In genomic region chr8:107148802-107149201, GRCm38 (mm10) we compare ENCODE assay signal across 24 mouse cellular contexts. TPM values are rescaled to one million over a fixed set of nuclear protein-coding genes. Genes with fewer than 3 reads are reported as not detected.
DNase-seq lines count a peak whose midpoint lies in the region; ATAC-seq lines count a peak whose summit lies in the region.
"Had no signal": no experiment of that assay in that cellular context is flagged by ENCODE, and none has a peak within 500 bp of the region (broad histone marks: within the 10 kb centered on the region; RNA-seq: fewer than 3 reads in every experiment).

No protein-coding gene starts in this region.

- ATAC-seq in frontal cortex, adult (ENCODE audit: low TSS enrichment) = peak; percentile 53
- no peak for ATAC-seq in limb, embryonic 15.5 days (ENCODE audit: insufficient number of reproducible peaks, low FRiP score, low TSS enrichment, low read depth)
- ATAC-seq: CD4-positive, CD25-positive, alpha-beta regulatory T cell, adult 4 months; forebrain, embryonic 16.5 days had no signal

- intact Hi-C loops in left cerebral cortex, postnatal 25 days (cut with DNase I) = no loop called here
- intact Hi-C loops in left cerebral cortex, postnatal 14 days (cut with DNase I) = no loop called here

- H3K27me3 ChIP-seq in limb, embryonic 15.5 days = no peaks in the 10 kb centered on the region
- H3K27me3 ChIP-seq: embryonic facial prominence, embryonic 13.5 days; forebrain, embryonic 12.5 days; hindbrain, embryonic 15.5 days had no signal

- 51% methylated on average over 5 of the region's 5 CpGs for WGBS in limb, embryonic 15.5 days

- H3K9ac ChIP-seq in limb, embryonic 15.5 days = no peak overlapping the region
- H3K9ac ChIP-seq: embryonic facial prominence, embryonic 13.5 days; forebrain, embryonic 12.5 days; hindbrain, embryonic 15.5 days had no signal

- peaks cover 8% of the 10 kb centered on the region for H3K36me3 ChIP-seq in limb, embryonic 15.5 days

- H3K4me3 ChIP-seq in limb, embryonic 15.5 days = no peak overlapping the region
- H3K4me3 ChIP-seq: embryonic facial prominence, embryonic 13.5 days; forebrain, embryonic 12.5 days; gastrocnemius, adult 2 months; heart, embryonic 10.5 days; hindbrain, embryonic 15.5 days had no signal

- H3K4me1 ChIP-seq in limb, embryonic 15.5 days = peaks cover 10% of the 10 kb centered on the region

- no peak for DNase-seq in frontal cortex, postnatal 36 days (ENCODE audit: low spot score in 2 of 2)
- DNase-seq in left cerebral cortex, postnatal 25 days (ENCODE audit: low spot score in 2 of 2) = peak; percentile 17 to 49
- no peak for DNase-seq in left cerebral cortex, postnatal 14 days (ENCODE audit: low spot score in 2 of 2)
- peak; percentile 29 for DNase-seq in brain, adult 2 months (ENCODE audit: low read depth, low spot score)
- no peak for DNase-seq in spleen, adult 12 weeks (ENCODE audit: low spot score)
- DNase-seq: adrenal gland, adult 8-10 months; adrenal gland, postnatal 36 days; B cell, adult 2 months; cerebellum, adult 11 months; cerebellum, adult 8-10 months; cerebellum, postnatal 25 days; gastrocnemius, adult 2 months; gastrocnemius, postnatal 25 days; heart, adult 18-20 months; heart, postnatal 10 days had no signal

- no peaks in the 10 kb centered on the region for H3K9me3 ChIP-seq in limb, embryonic 15.5 days
- H3K9me3 ChIP-seq: embryonic facial prominence, embryonic 13.5 days; forebrain, embryonic 12.5 days; G1E; heart, embryonic 10.5 days; hindbrain, embryonic 15.5 days had no signal

- peak overlapping the region; percentile 67 for H3K27ac ChIP-seq in limb, embryonic 15.5 days
- H3K27ac ChIP-seq: embryonic facial prominence, embryonic 13.5 days; forebrain, embryonic 12.5 days; heart, embryonic 10.5 days; hindbrain, embryonic 15.5 days had no signal

- no peak overlapping the region for H3K4me2 ChIP-seq in limb, embryonic 15.5 days
- H3K4me2 ChIP-seq: embryonic facial prominence, embryonic 13.5 days; forebrain, embryonic 12.5 days; hindbrain, embryonic 15.5 days had no signal

RNA-seq across cellular contexts. Expression of gene Cyb5b, which starts 1.6 kb away (rescaled TPM):
- total RNA-seq in left cerebral cortex, postnatal 25 days (2021) = 10 to 100 TPM; 87.1 to 89.4 TPM
- total RNA-seq in left cerebral cortex, postnatal 14 days (2021) = 10 to 100 TPM; 83.4 to 84.5 TPM
- 74.5 and 76.8 TPM in 2 replicates for polyA plus RNA-seq in limb, embryonic 15.5 days (2015; fragmentation: Nextera tagmentation; extraction: Ambion mirVana)

RNA-seq across cellular contexts. Expression of gene Terf2, which starts 52.5 kb away (rescaled TPM):
- total RNA-seq in left cerebral cortex, postnatal 25 days (2021) = 10 to 100 TPM; 33.8 to 35.0 TPM
- 10 to 100 TPM; 37.1 to 37.5 TPM for total RNA-seq in left cerebral cortex, postnatal 14 days (2021)
- polyA plus RNA-seq in limb, embryonic 15.5 days (2015; fragmentation: Nextera tagmentation; extraction: Ambion mirVana) = 16.5 and 18.2 TPM in 2 replicates

Comparison
In these comparisons a context has a peak if more than half of its experiments do, and no peak if none do; other contexts are left out.
1. DNase-seq: peak in left cerebral cortex, postnatal 25 days (2 of 2) and brain, adult 2 months (single experiment); none in frontal cortex, postnatal 36 days (0 of 2), left cerebral cortex, postnatal 14 days (0 of 2) and spleen, adult 12 weeks (single experiment).